ENCODE assay signal across 8 mouse cellular contexts in genomic region chr17:29457795-29458560, GRCm38 (mm10). TPM values are rescaled to one million over a fixed set of nuclear protein-coding genes. Genes with fewer than 3 reads are reported as not detected.
DNase-seq lines count a peak whose midpoint lies in the region; ATAC-seq and TF ChIP-seq lines count a peak whose summit lies in the region.

No protein-coding gene starts in this region.

- H3K4me3 ChIP-seq in forebrain, embryonic 12.5 days (replicated peaks): no peak overlapping the region
- no peak overlapping the region for H3K4me3 ChIP-seq in forebrain, embryonic 14.5 days (ENCODE audit: low read depth, low read length)
- H3K4me3 ChIP-seq in heart, adult 2 months: no peak overlapping the region
- no peak overlapping the region for H3K4me3 ChIP-seq in limb, embryonic 14.5 days (replicated peaks; ENCODE audit: low read length)

- H3K4me2 ChIP-seq in forebrain, embryonic 12.5 days: no peak overlapping the region
- no peak overlapping the region for H3K4me2 ChIP-seq in forebrain, embryonic 14.5 days (ENCODE audit: low read length)
- 0 out of 2 replicates have a peak overlapping the region, but pooled peaks have one; percentile 1 for H3K4me2 ChIP-seq in limb, embryonic 14.5 days (replicated peaks; ENCODE audit: low read depth, low read length, severe bottlenecking)

- DNase-seq in forebrain, embryonic 14.5 days (ENCODE audit: low spot score): no peak
- peak; percentile 72 to 77 for DNase-seq in adrenal gland, postnatal 36 days
- peak; percentile 64 to 86 for DNase-seq in heart, adult 2 months
- peak; percentile 51 for DNase-seq in limb, embryonic 14.5 days (ENCODE audit: low spot score)
- DNase-seq in T-cell, adult 2 months (ENCODE audit: low spot score): no peak
- DNase-seq in spleen, postnatal 14 days (ENCODE audit: low spot score in 2 of 2): no peak

- no peaks in the 10 kb centered on the region for H3K9me3 ChIP-seq in forebrain, embryonic 12.5 days
- H3K9me3 ChIP-seq in forebrain, embryonic 14.5 days (replicated peaks; ENCODE audit: control insufficient read depth, low read length): no peaks in the 10 kb centered on the region
- H3K9me3 ChIP-seq in limb, embryonic 14.5 days (ENCODE audit: control insufficient read depth, low read length): no peaks in the 10 kb centered on the region

- no peaks in the 10 kb centered on the region for H3K36me3 ChIP-seq in forebrain, embryonic 12.5 days (replicated peaks)
- H3K36me3 ChIP-seq in forebrain, embryonic 14.5 days (ENCODE audit: control insufficient read depth, insufficient read depth, low read length): no peaks in the 10 kb centered on the region
- no peaks in the 10 kb centered on the region; the same call in 1 of the 2 replicates for H3K36me3 ChIP-seq in heart, adult 2 months (ENCODE audit: control insufficient read depth, insufficient read depth, low read length)
- H3K36me3 ChIP-seq in limb, embryonic 14.5 days (ENCODE audit: control insufficient read depth, insufficient read depth, low read length): no peaks in the 10 kb centered on the region

- ATAC-seq in forebrain, embryonic 12.5 days (ENCODE audit: low FRiP score): no peak
- ATAC-seq in forebrain, embryonic 14.5 days: no peak
- peak; percentile 21; the same call in 1 of the 2 replicates for ATAC-seq in limb, embryonic 14.5 days (ENCODE audit: low FRiP score, low read depth)
- ATAC-seq in monocyte, adult 5-6 weeks (replicated peaks; ENCODE audit: insufficient number of reproducible peaks, low FRiP score, low TSS enrichment, poor library complexity, severe bottlenecking): no peak

- no peaks in the 10 kb centered on the region for H3K79me2 ChIP-seq in heart, adult 2 months (replicated peaks; ENCODE audit: control insufficient read depth, insufficient read depth, low read length)

- no peak for TF ChIP-seq POLR2A in heart, adult 2 months (IDR thresholded peaks at IDR 0.05; ENCODE audit: insufficient read depth, low read depth, low read length)
- TF ChIP-seq POLR2A in limb, embryonic 14.5 days (IDR thresholded peaks at IDR 0.05; ENCODE audit: borderline replicate concordance, extremely low read depth, insufficient read depth, insufficient read length): no peak

- 17% methylated on average over 11 of the region's 11 CpGs for WGBS in forebrain, embryonic 12.5 days
- 19% methylated on average over 11 of the region's 11 CpGs for WGBS in forebrain, embryonic 14.5 days
- 51% methylated on average over 11 of the region's 11 CpGs for WGBS in heart, adult 2 months
- WGBS in limb, embryonic 14.5 days: 21% methylated on average over 11 of the region's 11 CpGs

- intact Hi-C loops in heart, adult 2 months (cut with DNase I): loop anchor here (2.0 kb wide), 1 partner anchor 35 kb away; no protein-coding TSS in a partner anchor

- peaks cover 5% of the 10 kb centered on the region; the same call in 1 of the 2 replicates for H3K27me3 ChIP-seq in forebrain, embryonic 12.5 days
- H3K27me3 ChIP-seq in forebrain, embryonic 14.5 days (replicated peaks; ENCODE audit: control insufficient read depth, insufficient read depth, low read length): no peaks in the 10 kb centered on the region
- H3K27me3 ChIP-seq in heart, adult 2 months (ENCODE audit: control insufficient read depth, insufficient read depth, low read length): no peaks in the 10 kb centered on the region
- no peaks in the 10 kb centered on the region for H3K27me3 ChIP-seq in limb, embryonic 14.5 days (ENCODE audit: control insufficient read depth, insufficient read depth, low read length)

- peak overlapping the region; percentile 12; the same call in 1 of the 2 replicates for H3K9ac ChIP-seq in forebrain, embryonic 12.5 days
- no peak overlapping the region for H3K9ac ChIP-seq in forebrain, embryonic 14.5 days (ENCODE audit: low read length)
- 0 out of 2 replicates have a peak overlapping the region, but pooled peaks have one; percentile 24 for H3K9ac ChIP-seq in heart, adult 2 months (ENCODE audit: low read depth, low read length)
- H3K9ac ChIP-seq in limb, embryonic 14.5 days (ENCODE audit: low read depth, low read length, severe bottlenecking): no peak overlapping the region

- TF ChIP-seq CTCF in heart, adult 2 months (IDR thresholded peaks at IDR 0.05): no peak

- TF ChIP-seq EP300 in heart, adult 2 months (IDR thresholded peaks at IDR 0.05; ENCODE audit: insufficient read depth, low read depth, low read length): peak; percentile 96

- H3K27ac ChIP-seq in forebrain, embryonic 12.5 days: peak overlapping the region; percentile 46; the same call in 1 of the 2 replicates
- H3K27ac ChIP-seq in forebrain, embryonic 14.5 days (ENCODE audit: low read depth, low read length): no peak overlapping the region
- H3K27ac ChIP-seq in heart, adult 2 months: peak overlapping the region; percentile 79
- peak overlapping the region; percentile 58 for H3K27ac ChIP-seq in limb, embryonic 14.5 days (replicated peaks; ENCODE audit: low read depth, low read length)

- H3K4me1 ChIP-seq in forebrain, embryonic 12.5 days: peaks cover 32% of the 10 kb centered on the region
- H3K4me1 ChIP-seq in forebrain, embryonic 14.5 days (ENCODE audit: control insufficient read depth, insufficient read depth, low read length): peaks cover 22% of the 10 kb centered on the region
- H3K4me1 ChIP-seq in heart, adult 2 months (ENCODE audit: control insufficient read depth, insufficient read depth, low read length): peaks cover 7% of the 10 kb centered on the region
- peaks cover 35% of the 10 kb centered on the region for H3K4me1 ChIP-seq in limb, embryonic 14.5 days (ENCODE audit: control insufficient read depth, insufficient read depth, low read length)

RNA-seq across cellular contexts. Expression of gene Pim1, which starts 32.6 kb away (rescaled TPM):
- polyA plus RNA-seq in forebrain, embryonic 12.5 days (2016; fragmentation: Nextera tagmentation; extraction: Ambion mirVana): 18.9 and 22.6 TPM in 2 replicates
- polyA plus RNA-seq in forebrain, embryonic 14.5 days (2014; fragmentation: Nextera tagmentation; extraction: Ambion mirVana): 11.4 and 15.7 TPM in 2 replicates
- total RNA-seq in adrenal gland, postnatal 36 days (2021): 100 to 1,000 TPM; 162 to 206 TPM
- 10 to 100 TPM; 17.2 to 20.5 TPM for total RNA-seq in heart, adult 2 months (2021)
- 24.6 and 27.9 TPM in 2 replicates for polyA plus RNA-seq in heart, adult 2 months (2012; rRNA removed)
- polyA plus RNA-seq in limb, embryonic 14.5 days (2012; rRNA removed): 18.4 and 23.3 TPM in 2 replicates
- 15.7 TPM in 2 replicates for polyA plus RNA-seq in limb, embryonic 14.5 days (2014; fragmentation: Nextera tagmentation; extraction: Ambion mirVana)
- 698 to 1,062 TPM (median 980 TPM) in 3 replicates for total RNA-seq in monocyte, adult 5-6 weeks (2017)

Comparison
In these comparisons a context has a peak if more than half of its experiments do, and no peak if none do; other contexts are left out.
1. H3K9ac ChIP-seq: peak in forebrain, embryonic 12.5 days (single experiment) and heart, adult 2 months (single experiment); none in forebrain, embryonic 14.5 days (single experiment) and limb, embryonic 14.5 days (single experiment).
2. DNase-seq: peak in adrenal gland, postnatal 36 days (2 of 2), heart, adult 2 months (2 of 2) and limb, embryonic 14.5 days (single experiment); none in forebrain, embryonic 14.5 days (single experiment), T-cell, adult 2 months (single experiment) and spleen, postnatal 14 days (0 of 2).